10 mouse cellular contexts compared by ENCODE assay signal in genomic region chr1:85795196-85795595, GRCm38 (mm10). TPM values are rescaled to one million over a fixed set of nuclear protein-coding genes. Genes with fewer than 3 reads are reported as not detected.
DNase-seq lines count a peak whose midpoint lies in the region; ATAC-seq and TF ChIP-seq lines count a peak whose summit lies in the region.
"Had no signal": no experiment of that assay in that cellular context is flagged by ENCODE, and none has a peak within 500 bp of the region (broad histone marks: within the 10 kb centered on the region; RNA-seq: fewer than 3 reads in every experiment).

No protein-coding gene starts in this region.

- intact Hi-C loops in gastrocnemius, adult 2 months (cut with DNase I) = no loop called here

- TF ChIP-seq CTCF in gastrocnemius, adult 2 months (IDR thresholded peaks at IDR 0.05) = no peak
- no peak for TF ChIP-seq CTCF in liver, embryonic 14.5 days (IDR thresholded peaks at IDR 0.05; ENCODE audit: low read depth)

- ATAC-seq in megakaryocyte, adult 5-6 weeks (ENCODE audit: poor library complexity, severe bottlenecking) = no peak
- ATAC-seq in liver, embryonic 14.5 days (ENCODE audit: insufficient read depth) = no peak

- peak overlapping the region; percentile 61 for H3K4me2 ChIP-seq in liver, embryonic 14.5 days (ENCODE audit: low read depth)

- no peak overlapping the region for H3K9ac ChIP-seq in liver, embryonic 14.5 days (replicated peaks)

- H3K27me3 ChIP-seq in megakaryocyte, embryonic 14.5 days (replicated peaks) = no peaks in the 10 kb centered on the region
- no peaks in the 10 kb centered on the region for H3K27me3 ChIP-seq in liver, embryonic 14.5 days (ENCODE audit: control insufficient read depth, insufficient read depth, low read length)

- peaks cover 64% of the 10 kb centered on the region for H3K4me1 ChIP-seq in megakaryocyte, embryonic 14.5 days
- peaks cover 7 to 12% of the 10 kb centered on the region in 2 experiments for H3K4me1 ChIP-seq in liver, embryonic 14.5 days (replicated peaks; ENCODE audit: control insufficient read depth in 2 of 2, insufficient read depth in 2 of 2, low read length in 1 of 2)

- WGBS in liver, embryonic 14.5 days (ENCODE audit: insufficient replicate concordance) = 37% methylated on average over 3 of the region's 3 CpGs

- H3K9me3 ChIP-seq in megakaryocyte, embryonic 14.5 days = no peaks in the 10 kb centered on the region
- no peaks in the 10 kb centered on the region for H3K9me3 ChIP-seq in liver, embryonic 14.5 days (ENCODE audit: control insufficient read depth, low read length)

- no peak for DNase-seq in gastrocnemius, adult 2 months
- no peak for DNase-seq in gastrocnemius, postnatal 4 days (ENCODE audit: low spot score in 2 of 2)
- DNase-seq in liver, embryonic 14.5 days (ENCODE audit: low read depth in 3 of 3, low spot score in 3 of 3) = no peak
- DNase-seq in urinary bladder, adult 18-20 months (ENCODE audit: low spot score in 2 of 2) = no peak
- DNase-seq in frontal cortex, postnatal 36 days (ENCODE audit: low spot score in 2 of 2) = no peak
- no peak for DNase-seq in spleen, postnatal 14 days (ENCODE audit: low spot score in 2 of 2)
- DNase-seq: gastrocnemius, postnatal 10 days; left cerebral cortex, postnatal 4 days had no signal

- peak overlapping the region; percentile 98 for H3K27ac ChIP-seq in gastrocnemius, adult 2 months
- no peak overlapping the region for H3K27ac ChIP-seq in liver, embryonic 14.5 days

- H3K4me3 ChIP-seq in gastrocnemius, adult 2 months = peak overlapping the region; percentile 80
- H3K4me3 ChIP-seq in megakaryocyte, embryonic 14.5 days (replicated peaks) = peak overlapping the region; percentile 98
- peak overlapping the region; percentile 17 to 20; a peak in 2 of 4 replicates for H3K4me3 ChIP-seq in liver, embryonic 14.5 days (ENCODE audit: insufficient read depth in 1 of 2, low read depth in 2 of 2, low read length in 2 of 2)

- no peak for TF ChIP-seq EP300 in liver, embryonic 14.5 days (IDR thresholded peaks at IDR 0.05; ENCODE audit: low read depth)

- H3K36me3 ChIP-seq in megakaryocyte, embryonic 14.5 days (replicated peaks; ENCODE audit: low read length) = peaks cover 28% of the 10 kb centered on the region
- H3K36me3 ChIP-seq in liver, embryonic 14.5 days (replicated peaks; ENCODE audit: control insufficient read depth, insufficient read depth, low read depth) = 0 out of 2 replicates have a peak, but pooled peaks cover 2% of the 10 kb centered on the region

RNA-seq across cellular contexts. Expression of gene Cab39, which starts 2.0 kb away (rescaled TPM):
- 100 to 1,000 TPM; 191 to 193 TPM for total RNA-seq in gastrocnemius, adult 2 months (2021)
- 10 to 100 TPM; 75.5 to 75.6 TPM for total RNA-seq in gastrocnemius, postnatal 4 days (2021)
- 9.3 and 12.9 TPM in 2 replicates for polyA plus RNA-seq in megakaryocyte, embryonic 14.5 days (2012; ENCODE audit: insufficient read depth, low replicate concordance)
- 64.3 and 74.3 TPM in 2 replicates for total RNA-seq in megakaryocyte, adult 5-6 weeks (2015)
- total RNA-seq in megakaryocyte, adult 5-6 weeks (2017) = 112 and 115 TPM in 2 replicates
- 14.4 and 20.4 TPM in 2 replicates for polyA plus RNA-seq in liver, embryonic 14.5 days (2012; rRNA removed)
- 15.8 and 16.9 TPM in 2 replicates for polyA plus RNA-seq in liver, embryonic 14.5 days (2014; fragmentation: Nextera tagmentation; extraction: Ambion mirVana)

RNA-seq across cellular contexts. Expression of gene A630001G21Rik, which starts 16.8 kb away (rescaled TPM):
- total RNA-seq in gastrocnemius, adult 2 months (2021) = under 1 TPM in 1 of 2 experiments, not detected in 1; 0.15 TPM
- total RNA-seq in gastrocnemius, postnatal 4 days (2021) = 1 to 10 TPM in 1 of 2 experiments, under 1 TPM in 1; 0.98 to 1.1 TPM
- 5.2 TPM in 1 of 2 replicates, not detected in the other for polyA plus RNA-seq in megakaryocyte, embryonic 14.5 days (2012; ENCODE audit: insufficient read depth, low replicate concordance)
- 59.3 and 63.8 TPM in 2 replicates for total RNA-seq in megakaryocyte, adult 5-6 weeks (2015)
- 51.5 and 56.9 TPM in 2 replicates for total RNA-seq in megakaryocyte, adult 5-6 weeks (2017)
- 1.7 and 2.9 TPM in 2 replicates for polyA plus RNA-seq in liver, embryonic 14.5 days (2012; rRNA removed)
- 1.9 and 2.6 TPM in 2 replicates for polyA plus RNA-seq in liver, embryonic 14.5 days (2014; fragmentation: Nextera tagmentation; extraction: Ambion mirVana)

Comparison
In these comparisons a context has a peak if more than half of its experiments do, and no peak if none do; other contexts are left out.
1. H3K4me3 ChIP-seq: peak in every context shown above with its lines; median percentile 98 in megakaryocyte, embryonic 14.5 days; 80 in gastrocnemius, adult 2 months; 18 in liver, embryonic 14.5 days.
2. RNA of gene A630001G21Rik, which starts 16.8 kb away (total RNA-seq): 51.5 to 63.8 TPM in megakaryocyte, adult 5-6 weeks; 0.98 to 1.1 TPM in gastrocnemius, postnatal 4 days and 0.15 TPM in gastrocnemius, adult 2 months; every median in the first group is over 10 times any median in the second.